In genomic region chr5:136536753-136537152, GRCm38 (mm10) we compare ENCODE assay signal across 27 mouse cellular contexts. TPM values are rescaled to one million over a fixed set of nuclear protein-coding genes. Genes with fewer than 3 reads are reported as not detected.
DNase-seq lines count a peak whose midpoint lies in the region; ATAC-seq lines count a peak whose summit lies in the region.
"Had no signal": no experiment of that assay in that cellular context is flagged by ENCODE, and none has a peak within 500 bp of the region (broad histone marks: within the 10 kb centered on the region; RNA-seq: fewer than 3 reads in every experiment).

No protein-coding gene starts in this region.

- no peak overlapping the region for H3K4me2 ChIP-seq in heart, embryonic 14.5 days (ENCODE audit: low read length)
- H3K4me2 ChIP-seq: heart, embryonic 15.5 days; hindbrain, embryonic 15.5 days; liver, embryonic 12.5 days had no signal

- no peak overlapping the region for H3K4me3 ChIP-seq in heart, embryonic 14.5 days (ENCODE audit: control insufficient read depth in 1 of 2, insufficient read depth in 1 of 2, low read depth in 1 of 2, low read length in 2 of 2)
- H3K4me3 ChIP-seq: heart, embryonic 15.5 days; hindbrain, embryonic 15.5 days; liver, embryonic 12.5 days had no signal

- DNase-seq in heart, adult 11 months = no peak
- DNase-seq in 416B (ENCODE audit: low read depth) = peak; percentile 53
- no peak for DNase-seq in embryo, embryonic 10 days (ENCODE audit: low spot score)
- DNase-seq in cerebellum, adult 8-10 months = no peak
- DNase-seq: adrenal gland, adult 2 months; adrenal gland, postnatal 36 days; cerebellum, adult 18-20 months; cerebellum, postnatal 14 days; gastrocnemius, postnatal 36 days; layer of hippocampus, postnatal 36 days; left cerebral cortex, postnatal 4 days; liver, postnatal 0 days; lung, postnatal 36 days; midbrain, embryonic 14.5 days; right cerebral cortex, adult 18-20 months; spleen, adult 18-20 months; thymus, adult 2 months; thymus, postnatal 36 days had no signal

- peaks cover 27 to 72% of the 10 kb centered on the region in 2 experiments for H3K4me1 ChIP-seq in heart, embryonic 14.5 days (ENCODE audit: control insufficient read depth in 2 of 2, insufficient read depth in 2 of 2, low read length in 2 of 2)

- no peak for ATAC-seq in heart, embryonic 14.5 days (ENCODE audit: insufficient number of reproducible peaks, insufficient read depth, low FRiP score, low read depth)
- ATAC-seq in granulocyte monocyte progenitor cell, adult 5-6 weeks (replicated peaks; ENCODE audit: poor library complexity, severe bottlenecking) = peak; percentile 55
- ATAC-seq in megakaryocyte, adult 5-6 weeks (ENCODE audit: poor library complexity, severe bottlenecking) = peak; percentile 38
- ATAC-seq: activated CD4-positive, CD25-positive, alpha-beta regulatory T cell, adult 4 months; forebrain, embryonic 14.5 days; inflammation-experienced regulatory T-cells, adult 6 months; liver, embryonic 12.5 days; liver, postnatal 0 days had no signal

- 0 out of 2 replicates have a peak overlapping the region, but pooled peaks have one; percentile 4 for H3K9ac ChIP-seq in heart, embryonic 14.5 days (ENCODE audit: low read length)
- H3K9ac ChIP-seq: hindbrain, embryonic 15.5 days; liver, embryonic 12.5 days; liver, postnatal 0 days had no signal

- 79% methylated on average over 4 of the region's 4 CpGs for WGBS in heart, embryonic 14.5 days

- H3K27me3 ChIP-seq in heart, embryonic 14.5 days (ENCODE audit: control insufficient read depth, insufficient read depth, low read length) = no peaks in the 10 kb centered on the region
- H3K27me3 ChIP-seq: heart, embryonic 15.5 days; hindbrain, embryonic 15.5 days; liver, embryonic 12.5 days had no signal

- no peaks in the 10 kb centered on the region for H3K9me3 ChIP-seq in heart, embryonic 14.5 days (ENCODE audit: control insufficient read depth, low read length)
- H3K9me3 ChIP-seq: heart, embryonic 15.5 days; hindbrain, embryonic 15.5 days; liver, embryonic 12.5 days had no signal

- no peaks in the 10 kb centered on the region for H3K36me3 ChIP-seq in heart, embryonic 14.5 days (ENCODE audit: control insufficient read depth, insufficient read depth, low read length)
- H3K36me3 ChIP-seq: heart, embryonic 15.5 days; hindbrain, embryonic 15.5 days; liver, embryonic 12.5 days had no signal

- no peak overlapping the region for H3K27ac ChIP-seq in heart, embryonic 14.5 days (replicated peaks in 1 of 2; ENCODE audit: control insufficient read depth in 1 of 2, insufficient read depth in 1 of 2, low read depth in 2 of 2, low read length in 2 of 2)
- H3K27ac ChIP-seq: heart, embryonic 15.5 days; hindbrain, embryonic 15.5 days; liver, embryonic 12.5 days had no signal

RNA-seq across cellular contexts. Expression of gene Cux1, which starts 30.5 kb away (rescaled TPM):
- 71.6 and 76.8 TPM in 2 replicates for polyA plus RNA-seq in heart, embryonic 14.5 days (2014; fragmentation: Nextera tagmentation; extraction: Ambion mirVana)
- total RNA-seq in granulocyte monocyte progenitor cell, adult 5-6 weeks (2014; fragmentation: Nextera tagmentation) = 109 and 110 TPM in 2 replicates
- total RNA-seq in granulocyte monocyte progenitor cell, adult 5-6 weeks (2017) = 86.0 and 94.1 TPM in 2 replicates
- 74.0 and 88.0 TPM in 2 replicates for total RNA-seq in megakaryocyte, adult 5-6 weeks (2015)
- total RNA-seq in megakaryocyte, adult 5-6 weeks (2017) = 77.4 and 95.4 TPM in 2 replicates
